Mouse (Mus musculus): ENCODE results near the gene Lmx1a.

- no peak for TF ChIP-seq CTCF (IDR thresholded peaks at IDR 0.05; ENCODE audit: insufficient read depth, low read length)
- TF ChIP-seq POLR2A (IDR thresholded peaks at IDR 0.05; ENCODE audit: borderline replicate concordance, extremely low read depth, low read depth, low read length): no peak
Observed at GRCm38 (mm10) chr1:167804836-167805235, 115.8 kb downstream of the Lmx1a start.

All from lung, adult 2 months (tissue).